ENCODE assay signal across 7 mouse cellular contexts in the genomic region with DNA sequence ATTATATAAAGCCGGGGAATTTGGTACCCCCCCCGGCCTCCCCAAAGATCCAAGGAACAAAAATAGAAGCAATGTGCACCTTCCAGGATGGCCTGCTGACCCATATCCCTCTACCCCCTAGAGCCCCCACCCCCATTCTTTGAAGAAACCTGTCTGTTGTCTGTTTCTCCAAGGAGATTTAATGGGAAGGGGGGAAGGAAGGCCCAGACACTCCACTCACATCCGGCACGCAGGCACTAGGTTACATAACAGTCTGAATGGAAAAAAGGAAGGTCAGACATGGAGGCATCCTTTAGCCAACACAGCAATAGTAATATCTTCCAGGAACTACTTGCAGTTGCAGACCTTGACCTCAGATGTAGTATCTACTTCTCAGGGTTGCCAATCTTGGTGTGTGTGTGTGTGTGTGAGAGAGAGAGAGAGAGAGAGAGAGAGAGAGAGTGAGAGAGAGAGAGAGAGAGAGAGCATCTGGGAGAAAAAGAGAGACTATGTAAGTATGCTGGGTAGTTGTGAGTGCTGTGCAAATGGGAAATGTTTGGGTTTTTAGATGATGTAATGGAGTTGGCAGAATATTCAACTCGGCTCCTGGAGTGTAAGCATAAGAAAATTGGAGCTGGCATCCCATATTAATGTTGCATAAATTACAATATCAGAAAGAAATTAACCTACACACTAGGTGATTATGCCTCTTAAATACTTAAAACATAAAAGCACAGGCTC. TPM values are rescaled to one million over a fixed set of nuclear protein-coding genes. Genes with fewer than 3 reads are reported as not detected.
A peak's percentile ranks its signal among the peaks of the same experiment; 100 is the strongest.
DNase-seq lines count a peak whose midpoint lies in the region; ATAC-seq and TF ChIP-seq lines count a peak whose summit lies in the region.

No protein-coding gene starts in this region.

- WGBS in midbrain, embryonic 14.5 days = 46% methylated on average over 5 of the region's 5 CpGs

- TF ChIP-seq CTCF in left cerebral cortex, adult 2 months (IDR thresholded peaks at IDR 0.05) = no peak

- H3K4me3 ChIP-seq in left cerebral cortex, adult 2 months = peak overlapping the region; percentile 72
- peak overlapping the region; percentile 73; the same call in 1 of the 2 replicates for H3K4me3 ChIP-seq in midbrain, embryonic 14.5 days (replicated peaks; ENCODE audit: low read depth, low read length)

- H3K9me3 ChIP-seq in midbrain, embryonic 14.5 days (ENCODE audit: control insufficient read depth, low read length) = no peaks in the 10 kb centered on the region

- intact Hi-C loops in left cerebral cortex, adult 2 months (cut with DNase I) = loop anchor here (10.0 kb wide), 2 partner anchors 209 to 639 kb away; no protein-coding TSS in a partner anchor
- intact Hi-C loops in heart, postnatal 25 days (cut with DNase I) = loop anchor here (10.0 kb wide), 1 partner anchor 641 kb away; no protein-coding TSS in a partner anchor

- no peaks in the 10 kb centered on the region for H3K36me3 ChIP-seq in midbrain, embryonic 14.5 days (ENCODE audit: control insufficient read depth, insufficient read depth, low read length)

- 0 out of 2 replicates have a peak overlapping the region, but pooled peaks have one; percentile 24 for H3K9ac ChIP-seq in midbrain, embryonic 14.5 days (replicated peaks; ENCODE audit: low read length)

- no peak for DNase-seq in left cerebral cortex, adult 2 months (ENCODE audit: extremely low spot score in 1 of 2, low spot score in 2 of 2)
- DNase-seq in left cerebral cortex, adult 11 months (ENCODE audit: low spot score) = no peak
- peak; percentile 27 to 54 for DNase-seq in cerebellum, postnatal 36 days
- DNase-seq in heart, postnatal 25 days (ENCODE audit: low spot score) = peak; percentile 29
- DNase-seq in midbrain, embryonic 14.5 days = no peak
- no peak for DNase-seq in gastrocnemius, postnatal 4 days (ENCODE audit: low spot score in 2 of 2)

- no peaks in the 10 kb centered on the region for H3K27me3 ChIP-seq in midbrain, embryonic 14.5 days (ENCODE audit: control insufficient read depth, insufficient read depth, low read length)

- H3K27ac ChIP-seq in left cerebral cortex, adult 2 months = peak overlapping the region; percentile 92
- H3K27ac ChIP-seq in midbrain, embryonic 14.5 days (replicated peaks; ENCODE audit: low read depth, low read length) = no peak overlapping the region

- H3K4me1 ChIP-seq in midbrain, embryonic 14.5 days (ENCODE audit: control insufficient read depth, insufficient read depth, low read length) = peaks cover 3% of the 10 kb centered on the region

- H3K4me2 ChIP-seq in midbrain, embryonic 14.5 days (ENCODE audit: low read length) = peak overlapping the region; percentile 79

- no peak for ATAC-seq in midbrain, embryonic 14.5 days (ENCODE audit: low FRiP score, low TSS enrichment)
- ATAC-seq in inflammation-experienced regulatory T-cells, adult 6 months = no peak

RNA-seq across cellular contexts. Expression of gene Rora, which starts 2.6 kb away (rescaled TPM):
- total RNA-seq in left cerebral cortex, adult 2 months (2021) = 10 to 100 TPM; 78.4 to 79.1 TPM
- 10 to 100 TPM; 21.2 to 31.2 TPM for total RNA-seq in heart, postnatal 25 days (2021)
- 39.1 and 45.7 TPM in 2 replicates for polyA plus RNA-seq in midbrain, embryonic 14.5 days (2014; fragmentation: Nextera tagmentation; extraction: Ambion mirVana)
- polyA plus RNA-seq in inflammation-experienced regulatory T-cells, adult 6 months (2017; shearing (Covaris generic)) = 10 to 100 TPM; 38.3 to 98.2 (median 52.9) TPM
- total RNA-seq in gastrocnemius, postnatal 4 days (2021) = 10 to 100 TPM; 43.6 to 48.9 TPM

Comparison
In these comparisons a context has a peak if more than half of its experiments do, and no peak if none do; other contexts are left out.
1. DNase-seq: peak in cerebellum, postnatal 36 days (2 of 2) and heart, postnatal 25 days (single experiment); none in left cerebral cortex, adult 2 months (0 of 2), left cerebral cortex, adult 11 months (single experiment), midbrain, embryonic 14.5 days (single experiment) and gastrocnemius, postnatal 4 days (0 of 2).